Mouse (Mus musculus): ENCODE measurements around the gene Ppp1r13l. TPM values are rescaled to one million over a fixed set of nuclear protein-coding genes. Genes with fewer than 3 reads are reported as not detected.

Ppp1r13l gene
- total and polyA plus RNA-seq, 3 experiments, result 1.5 to 15.9 TPM; not detected in 1

- TF ChIP-seq RAD21 (IDR thresholded peaks at IDR 0.05; ENCODE audit: low read depth, low read length) (peak; percentile 48), CTCF (IDR thresholded peaks at IDR 0.05 in 2 of 3, conservative IDR thresholded peaks at IDR 0.05 in 1 of 3; ENCODE audit: control insufficient read depth in 1 of 3, insufficient read depth in 1 of 3, low read depth in 2 of 3, low read length in 3 of 3, poor library complexity in 1 of 3, severe bottlenecking in 1 of 3) (peak; percentile 60 to 84 (median 67)), SIN3A (IDR thresholded peaks at IDR 0.05; ENCODE audit: low read length) (no peak), SMC3 (IDR thresholded peaks at IDR 0.05; ENCODE audit: low read depth, low read length) (peak; percentile 40)
- Histone ChIP-seq H3K4me1 (ENCODE audit: control insufficient read depth in 1 of 2, insufficient read depth in 2 of 2, low read length in 2 of 2) (peaks cover 0 to 4% of the 10 kb centered on the region in 2 experiments; a peak in 2 of 4 replicates), H3K9me3 (replicated peaks; ENCODE audit: insufficient read depth, low read length) (no peaks in the 10 kb centered on the region), H3K4me3 (ENCODE audit: control insufficient read depth in 1 of 2, insufficient read depth in 1 of 2, low read depth in 2 of 2, low read length in 2 of 2) (no peak overlapping the region), H3K27ac (ENCODE audit: control insufficient read depth, low read depth, low read length) (no peak overlapping the region), H3K36me3 (ENCODE audit: control insufficient read depth in 1 of 2, insufficient read depth in 2 of 2, low read length in 2 of 2) (no peaks in the 10 kb centered on the region), H3K79me2 (ENCODE audit: control insufficient read depth, insufficient read depth, low read length, poor library complexity) (peaks cover 3% of the 10 kb centered on the region), H3K9ac (ENCODE audit: control insufficient read depth, low read depth, low read length, poor library complexity, severe bottlenecking) (no peak overlapping the region), H3K27me3 (ENCODE audit: control insufficient read depth in 1 of 2, insufficient read depth in 2 of 2, low read length in 2 of 2) (no peaks in the 10 kb centered on the region)
- DNase-seq (ENCODE audit: low read depth, low spot score), result peak; percentile 51
These were observed 4.3 kb downstream of the Ppp1r13l start for GRCm38 (mm10) chr7:19363881-19364280.

GRCm38 (mm10) chr7:19365376-19365775 is 5.8 kb downstream of the Ppp1r13l start:
- no peak overlapping the region for H3K4me3 ChIP-seq (ENCODE audit: control insufficient read depth in 1 of 2, insufficient read depth in 1 of 2, low read depth in 2 of 2, low read length in 2 of 2)
- H3K79me2 ChIP-seq (ENCODE audit: control insufficient read depth, insufficient read depth, low read length, poor library complexity), result no peaks in the 10 kb centered on the region
- no peak for TF ChIP-seq SIN3A (IDR thresholded peaks at IDR 0.05; ENCODE audit: low read length)
- TF ChIP-seq ZMIZ1 (IDR thresholded peaks at IDR 0.05; ENCODE audit: low read depth, low read length), result no peak
- no peak for TF ChIP-seq GATA1 (IDR thresholded peaks at IDR 0.05; ENCODE audit: low read depth, low read length)
- TF ChIP-seq JUND (IDR thresholded peaks at IDR 0.05; ENCODE audit: low read depth, low read length), result no peak
- TF ChIP-seq E2F4 (IDR thresholded peaks at IDR 0.05; ENCODE audit: borderline replicate concordance, low read depth, low read length), result no peak
- TF ChIP-seq CHD2 (IDR thresholded peaks at IDR 0.05; ENCODE audit: low read length), result no peak
- TF ChIP-seq USF1 (IDR thresholded peaks at IDR 0.05; ENCODE audit: low read depth, low read length), result no peak
- no peak for TF ChIP-seq POLR2AphosphoS5 (IDR thresholded peaks at IDR 0.05; ENCODE audit: borderline replicate concordance, low read depth, low read length)
- no peak for TF ChIP-seq POLR2A (IDR thresholded peaks at IDR 0.05; ENCODE audit: control insufficient read depth in 1 of 2, insufficient read depth in 1 of 2, low read depth in 1 of 2, low read length in 2 of 2, poor library complexity in 1 of 2)
- TF ChIP-seq TCF12 (IDR thresholded peaks at IDR 0.05; ENCODE audit: low read depth, low read length), result no peak
- no peak for TF ChIP-seq MXI1 (IDR thresholded peaks at IDR 0.05; ENCODE audit: low read depth, low read length)
- TF ChIP-seq RCOR1 (IDR thresholded peaks at IDR 0.05; ENCODE audit: low read depth, low read length), result no peak
- TF ChIP-seq NELFE (IDR thresholded peaks at IDR 0.05; ENCODE audit: low read depth, low read length), result no peak
- TF ChIP-seq TAL1 (IDR thresholded peaks at IDR 0.05; ENCODE audit: low read length), result no peak
- TF ChIP-seq MAZ (IDR thresholded peaks at IDR 0.05; ENCODE audit: low read depth, low read length), result no peak
- H3K27ac ChIP-seq (ENCODE audit: control insufficient read depth, low read depth, low read length), result no peak overlapping the region
- peaks cover 0 to 4% of the 10 kb centered on the region in 2 experiments; a peak in 2 of 4 replicates for H3K4me1 ChIP-seq (ENCODE audit: control insufficient read depth in 1 of 2, insufficient read depth in 2 of 2, low read length in 2 of 2)
- no peak overlapping the region for H3K9ac ChIP-seq (ENCODE audit: control insufficient read depth, low read depth, low read length, poor library complexity, severe bottlenecking)
- no peak for DNase-seq (ENCODE audit: low read depth, low spot score)
- no peaks in the 10 kb centered on the region for H3K36me3 ChIP-seq (ENCODE audit: control insufficient read depth in 1 of 2, insufficient read depth in 2 of 2, low read length in 2 of 2)
- H3K9me3 ChIP-seq (replicated peaks; ENCODE audit: insufficient read depth, low read length), result no peaks in the 10 kb centered on the region
- no peaks in the 10 kb centered on the region for H3K27me3 ChIP-seq (ENCODE audit: control insufficient read depth in 1 of 2, insufficient read depth in 2 of 2, low read length in 2 of 2)

All from MEL (cell line).